Mouse (Mus musculus) kidney, postnatal 36 days (tissue): ENCODE measurements around the gene Slc19a2.
"Not testable (repeated sequence)": the region's sequence is repeated elsewhere in the genome, so short reads cannot be mapped to it uniquely, and the experiment has no call there.

Experiments
- DNase-seq, 2 experiments: peaks; one replicate each; pipeline ENCODE4 v3.0.0; 2021 to 2022; ENCODE audit warnings: mixed read lengths in 2 of 2

Gene Slc19a2

GRCm38 (mm10) chr1:164248465-164249331 lies at the start of gene Slc19a2:
Slc19a2 (plus strand) TSS chr1:164249046.
- peak; percentile 98 to 99 for DNase-seq

GRCm38 (mm10) chr1:164199551-164199950 lies 49.3 kb upstream of the Slc19a2 start:
- DNase-seq, result no peak

- peak in 1 of 2 experiments; percentile 16 for DNase-seq
Measured at GRCm38 (mm10) chr1:164208437-164208836, 40.4 kb upstream of the Slc19a2 start.

- DNase-seq, result peak; percentile 17 to 19
Measured at GRCm38 (mm10) chr1:164210899-164211298, 37.9 kb upstream of the Slc19a2 start.

GRCm38 (mm10) chr1:164212686-164213085 lies 36.2 kb upstream of the Slc19a2 start:
- peak in 1 of 2 experiments; percentile 10 for DNase-seq

GRCm38 (mm10) chr1:164214190-164214589 lies 34.7 kb upstream of the Slc19a2 start:
- DNase-seq, result no peak

- DNase-seq, result no peak
Measured at GRCm38 (mm10) chr1:164215097-164215496, 33.7 kb upstream of the Slc19a2 start.

- DNase-seq, result no peak
Measured at GRCm38 (mm10) chr1:164215540-164215939, 33.3 kb upstream of the Slc19a2 start.

GRCm38 (mm10) chr1:164217791-164218685 lies 30.8 kb upstream of the Slc19a2 start:
- DNase-seq, result no peak

- no peak for DNase-seq
Measured at GRCm38 (mm10) chr1:164220261-164220660, 28.6 kb upstream of the Slc19a2 start.

GRCm38 (mm10) chr1:164223089-164223488 lies 25.8 kb upstream of the Slc19a2 start:
- DNase-seq, result no peak

- DNase-seq, result not testable (repeated sequence)
Measured at GRCm38 (mm10) chr1:164231937-164232570, 16.8 kb upstream of the Slc19a2 start.

GRCm38 (mm10) chr1:164233447-164233846 lies 15.4 kb upstream of the Slc19a2 start:
- no peak for DNase-seq

GRCm38 (mm10) chr1:164235078-164235477 lies 13.8 kb upstream of the Slc19a2 start:
- no peak for DNase-seq

- peak; percentile 41 to 42 for DNase-seq
Measured at GRCm38 (mm10) chr1:164236078-164236477, 12.8 kb upstream of the Slc19a2 start.

- DNase-seq, result no peak
Measured at GRCm38 (mm10) chr1:164241494-164241893, 7.4 kb upstream of the Slc19a2 start.

- DNase-seq, result no peak
Measured at GRCm38 (mm10) chr1:164242809-164243208, 6.0 kb upstream of the Slc19a2 start.

- DNase-seq, result no peak
Measured at GRCm38 (mm10) chr1:164247442-164247841, 1.4 kb upstream of the Slc19a2 start.

GRCm38 (mm10) chr1:164247971-164248370 lies 875 bp upstream of the Slc19a2 start:
- peak in 1 of 2 experiments; percentile 8 for DNase-seq

GRCm38 (mm10) chr1:164249332-164249711 lies 476 bp downstream of the Slc19a2 start:
- DNase-seq, result peak in 1 of 2 experiments; percentile 20

GRCm38 (mm10) chr1:164250391-164251150 lies 1.7 kb downstream of the Slc19a2 start:
- peak in 1 of 2 experiments; percentile 9 for DNase-seq

GRCm38 (mm10) chr1:164251438-164251837 lies 2.6 kb downstream of the Slc19a2 start:
- DNase-seq, result no peak
